7 mouse cellular contexts compared by ENCODE assay signal in genomic region chr3:116114249-116115188, GRCm38 (mm10). TPM values are rescaled to one million over a fixed set of nuclear protein-coding genes. Genes with fewer than 3 reads are reported as not detected.
DNase-seq lines count a peak whose midpoint lies in the region; ATAC-seq lines count a peak whose summit lies in the region.

No protein-coding gene starts in this region.

- peak overlapping the region; percentile 56 for H3K27ac ChIP-seq in heart, embryonic 16.5 days (ENCODE audit: low read length)
- 0 out of 2 replicates have a peak overlapping the region, but pooled peaks have one; percentile 39 for H3K27ac ChIP-seq in neural tube, embryonic 15.5 days (replicated peaks)

- H3K4me3 ChIP-seq in heart, embryonic 16.5 days (ENCODE audit: low read length) = no peak overlapping the region
- no peak overlapping the region for H3K4me3 ChIP-seq in neural tube, embryonic 15.5 days (replicated peaks)

- intact Hi-C loops in left cerebral cortex, postnatal 4 days (cut with DNase I) = no loop called here

- no peaks in the 10 kb centered on the region for H3K9me3 ChIP-seq in heart, embryonic 16.5 days (replicated peaks; ENCODE audit: control insufficient read depth, low read length)
- no peaks in the 10 kb centered on the region for H3K9me3 ChIP-seq in neural tube, embryonic 15.5 days (replicated peaks)

- H3K36me3 ChIP-seq in heart, embryonic 16.5 days (ENCODE audit: control insufficient read depth, insufficient read depth) = peaks cover 33% of the 10 kb centered on the region
- no peaks in the 10 kb centered on the region for H3K36me3 ChIP-seq in neural tube, embryonic 15.5 days

- peak; percentile 22 for DNase-seq in right cerebral cortex, adult 18-20 months
- no peak for DNase-seq in right cerebral cortex, postnatal 25 days
- DNase-seq in fibroblast of lung, adult 2 months (ENCODE audit: low read depth) = peak; percentile 81
- peak; percentile 38 for DNase-seq in left cerebral cortex, postnatal 4 days
- no peak for DNase-seq in ovary, postnatal 10 days (ENCODE audit: low spot score)

- H3K4me2 ChIP-seq in heart, embryonic 16.5 days (ENCODE audit: low read depth, low read length) = 0 out of 2 replicates have a peak overlapping the region, but pooled peaks have one; percentile 7
- peak overlapping the region; percentile 11; the same call in 1 of the 2 replicates for H3K4me2 ChIP-seq in neural tube, embryonic 15.5 days

- no peak overlapping the region for H3K9ac ChIP-seq in heart, embryonic 16.5 days (ENCODE audit: low read length)
- no peak overlapping the region for H3K9ac ChIP-seq in neural tube, embryonic 15.5 days (replicated peaks)

- ATAC-seq in heart, embryonic 16.5 days (replicated peaks; ENCODE audit: extremely low read depth, insufficient read depth, low FRiP score) = peak; percentile 84
- peak; percentile 38; the same call in 1 of the 2 replicates for ATAC-seq in neural tube, embryonic 15.5 days (ENCODE audit: low FRiP score)

- H3K27me3 ChIP-seq in heart, embryonic 16.5 days (ENCODE audit: control insufficient read depth, insufficient read depth, low read length) = no peaks in the 10 kb centered on the region
- H3K27me3 ChIP-seq in neural tube, embryonic 15.5 days (replicated peaks) = no peaks in the 10 kb centered on the region

- 48% methylated on average over 12 of the region's 12 CpGs for WGBS in heart, embryonic 16.5 days
- WGBS in neural tube, embryonic 15.5 days = 61% methylated on average over 12 of the region's 12 CpGs

- H3K4me1 ChIP-seq in heart, embryonic 16.5 days (ENCODE audit: control insufficient read depth, insufficient read depth, low read length) = peaks cover 7% of the 10 kb centered on the region
- H3K4me1 ChIP-seq in neural tube, embryonic 15.5 days = peaks cover 8% of the 10 kb centered on the region

RNA-seq across cellular contexts. Expression of gene Vcam1, which starts 15.0 kb away (rescaled TPM):
- polyA plus RNA-seq in heart, embryonic 16.5 days (2015; fragmentation: Nextera tagmentation; extraction: Ambion mirVana) = 94.8 and 97.3 TPM in 2 replicates
- 10 to 100 TPM; 27.9 to 29.8 TPM for total RNA-seq in left cerebral cortex, postnatal 4 days (2021)
- polyA plus RNA-seq in neural tube, embryonic 15.5 days (2015; fragmentation: Nextera tagmentation; extraction: Ambion mirVana) = 25.9 and 38.1 TPM in 2 replicates

Comparison
In these comparisons a context has a peak if more than half of its experiments do, and no peak if none do; other contexts are left out.
1. DNase-seq: peak in right cerebral cortex, adult 18-20 months (single experiment), fibroblast of lung, adult 2 months (single experiment) and left cerebral cortex, postnatal 4 days (single experiment); none in right cerebral cortex, postnatal 25 days (single experiment) and ovary, postnatal 10 days (single experiment).